Mouse (Mus musculus) left cerebral cortex, adult 11 months (tissue): Measurements from ENCODE around the gene Akt3.

Source experiments
- DNase-seq: peaks from one replicate; pipeline ENCODE4 v3.0.0; 2022; ENCODE audit warnings: low spot score

The Akt3 gene

DNA sequence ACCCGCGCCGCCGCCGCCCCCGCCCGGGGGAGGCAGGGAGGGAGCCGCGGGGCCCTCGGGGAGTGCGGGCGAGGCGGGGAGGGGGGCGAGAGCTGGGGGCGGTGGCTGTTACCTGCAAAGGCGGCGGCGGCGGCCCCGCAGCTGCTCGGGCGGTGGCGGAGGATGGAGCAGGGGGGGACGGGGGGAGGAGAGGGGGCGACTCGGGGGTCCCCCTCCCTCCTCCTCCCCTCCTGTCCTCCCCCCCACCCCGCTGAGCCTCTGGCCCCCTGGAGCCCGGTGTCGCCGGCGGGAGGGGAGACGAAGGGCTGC, at the start of gene Akt3:
Akt3 (minus strand) TSS at position 170 of the 309 bp plus-strand sequence.
- DNase-seq, result no peak

DNA sequence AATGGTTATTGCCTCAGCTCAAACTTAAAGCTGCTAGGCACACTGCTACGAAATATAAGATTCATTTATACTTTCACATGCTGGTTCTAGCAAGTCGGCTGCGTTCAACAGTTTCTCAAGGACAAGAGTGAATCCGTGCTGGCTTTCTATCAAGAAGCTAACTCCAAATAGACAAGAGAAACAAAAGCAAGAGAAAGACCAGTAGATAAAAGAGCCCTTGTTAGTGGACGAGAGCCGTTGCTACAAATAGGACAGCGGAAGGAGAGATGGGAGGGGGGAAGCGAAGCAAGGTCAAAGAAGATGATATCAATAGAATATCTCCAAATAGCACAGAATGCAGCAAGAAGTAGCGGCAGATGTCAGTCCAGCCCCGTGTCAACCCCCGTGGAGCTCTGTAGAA, 49.5 kb upstream of the Akt3 start:
- no peak for DNase-seq

DNA sequence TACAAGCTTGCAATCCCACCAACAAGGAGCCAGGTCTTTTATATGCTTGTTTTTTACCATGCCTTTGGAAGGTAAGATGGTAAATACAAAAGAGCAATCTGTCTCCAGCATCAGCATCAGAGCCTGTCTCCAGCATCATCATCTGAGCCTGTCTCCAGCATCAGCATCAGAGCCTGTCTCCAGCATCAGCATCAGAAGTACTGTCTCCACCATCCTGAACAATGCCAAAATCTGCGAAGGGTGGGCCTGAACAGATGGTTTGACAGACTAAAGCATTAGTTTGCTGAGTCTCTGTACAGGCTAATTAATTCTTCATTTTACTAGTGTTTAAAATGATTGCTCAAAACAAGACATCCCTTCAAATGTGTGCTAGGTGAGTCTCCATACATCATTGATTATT, 40.2 kb upstream of the Akt3 start:
- DNase-seq, result no peak

DNA sequence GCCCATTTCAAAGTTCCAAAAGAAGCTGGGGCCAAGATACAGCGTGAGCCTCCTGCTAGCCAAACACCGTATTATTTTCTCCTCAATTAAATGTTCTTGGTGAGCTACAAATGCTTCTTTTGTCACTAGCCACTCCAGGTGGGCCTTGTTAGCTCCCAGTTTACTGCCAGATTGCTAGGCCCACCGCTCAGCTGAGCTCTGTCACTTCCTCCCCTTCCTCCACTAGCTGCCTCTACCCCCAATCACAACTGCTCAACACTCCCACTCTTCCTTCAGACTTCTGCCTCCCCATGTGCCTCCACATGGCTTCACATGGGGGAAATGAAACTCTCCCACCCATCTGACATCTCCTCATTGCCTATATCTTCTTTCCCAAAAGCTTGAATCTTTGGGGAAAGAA, 28.8 kb upstream of the Akt3 start:
- no peak for DNase-seq

DNA sequence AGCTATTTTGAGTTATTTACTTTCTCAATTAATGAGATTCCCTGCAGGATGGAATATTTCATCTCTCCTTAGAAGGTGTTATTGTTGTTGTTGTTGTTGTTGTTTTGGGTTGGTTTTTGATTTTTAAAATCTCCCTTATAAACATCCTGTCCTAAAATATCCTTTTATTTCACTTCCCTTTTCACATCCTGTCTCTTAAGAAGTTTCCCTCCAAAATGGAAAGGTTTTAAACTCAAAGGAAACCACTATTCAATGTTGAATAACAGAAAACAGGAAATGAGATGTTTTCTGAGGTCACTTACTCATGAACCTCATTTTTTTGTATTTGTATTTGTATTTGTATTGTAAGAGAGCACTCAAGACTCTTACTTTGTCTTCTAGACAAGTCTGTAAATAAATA, 23.9 kb upstream of the Akt3 start:
- DNase-seq, result no peak

DNA sequence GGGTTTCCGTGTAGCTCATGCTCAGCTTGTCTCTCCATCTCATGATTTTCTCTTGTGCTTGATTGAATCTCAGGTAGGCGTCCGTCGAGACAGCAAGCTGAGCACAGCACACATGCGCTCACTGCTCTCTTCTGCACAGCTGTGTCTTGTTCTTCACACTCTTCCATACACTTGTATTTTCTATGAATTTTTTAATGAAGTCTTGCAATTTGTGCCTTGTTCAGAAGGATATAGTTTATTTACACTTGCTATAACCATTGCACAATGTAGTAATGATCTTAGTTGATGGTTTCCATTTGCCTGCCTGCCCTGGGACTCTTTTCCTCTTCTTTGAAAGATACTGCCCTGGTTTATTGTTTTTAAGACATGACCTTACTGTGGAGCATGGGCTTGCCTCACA, 19.4 kb upstream of the Akt3 start:
- DNase-seq, result no peak

DNA sequence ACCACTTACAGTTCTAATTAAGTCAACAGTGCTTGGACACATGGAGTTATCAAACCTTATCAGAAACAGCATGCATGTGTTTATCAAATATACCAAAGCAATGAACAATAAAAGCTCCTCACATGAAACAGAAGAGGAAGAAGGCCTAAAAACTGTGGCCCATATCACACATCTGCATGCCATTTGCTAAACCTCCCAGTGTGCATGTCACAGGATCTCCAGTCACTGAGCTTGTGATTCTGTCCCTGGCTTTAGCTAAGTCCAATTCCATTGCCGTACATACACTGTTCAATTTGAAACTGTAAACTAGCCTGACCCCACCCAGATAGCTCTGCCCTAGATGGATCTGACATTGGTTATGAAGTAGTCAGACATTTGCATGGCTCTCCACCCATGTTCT, 9.6 kb upstream of the Akt3 start:
- no peak for DNase-seq

DNA sequence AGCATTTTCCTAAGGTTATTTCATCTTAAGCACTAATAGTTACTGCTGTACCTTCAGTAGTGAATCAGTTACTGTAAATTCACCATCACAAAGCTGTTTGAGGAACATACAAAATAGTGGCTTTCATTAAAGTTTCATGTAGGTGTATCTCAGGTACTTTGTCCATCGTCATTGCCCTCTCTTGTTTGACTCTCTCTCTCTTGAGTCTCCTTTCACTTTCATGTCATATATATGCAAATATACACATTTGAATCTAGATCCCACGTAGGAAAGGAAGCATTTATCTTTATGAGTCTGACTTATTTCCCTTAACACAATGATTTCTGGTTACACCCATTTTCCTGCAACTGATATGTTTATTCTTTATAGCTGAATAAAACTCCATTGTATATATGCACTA, 4.9 kb upstream of the Akt3 start:
- DNase-seq, result no peak

DNA sequence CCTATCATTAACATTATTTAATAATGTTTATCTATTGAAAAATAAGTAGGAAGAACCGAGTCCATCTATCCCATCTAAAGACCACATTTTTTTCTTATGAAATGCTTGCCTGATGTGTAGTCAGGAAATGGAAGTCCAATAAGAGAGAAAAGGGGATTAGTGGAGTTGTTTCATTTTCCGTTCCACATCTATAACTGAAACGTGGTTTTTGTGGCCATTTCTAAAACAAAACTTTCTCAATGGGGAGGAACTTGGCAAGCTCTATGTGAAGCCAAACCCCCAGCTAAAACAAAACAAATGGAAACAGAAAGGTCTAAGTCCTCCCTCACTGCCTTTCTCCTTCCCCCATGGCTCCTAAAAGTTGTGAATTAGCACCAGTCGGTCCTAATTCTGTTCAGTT, 2.8 kb upstream of the Akt3 start:
- no peak for DNase-seq

DNA sequence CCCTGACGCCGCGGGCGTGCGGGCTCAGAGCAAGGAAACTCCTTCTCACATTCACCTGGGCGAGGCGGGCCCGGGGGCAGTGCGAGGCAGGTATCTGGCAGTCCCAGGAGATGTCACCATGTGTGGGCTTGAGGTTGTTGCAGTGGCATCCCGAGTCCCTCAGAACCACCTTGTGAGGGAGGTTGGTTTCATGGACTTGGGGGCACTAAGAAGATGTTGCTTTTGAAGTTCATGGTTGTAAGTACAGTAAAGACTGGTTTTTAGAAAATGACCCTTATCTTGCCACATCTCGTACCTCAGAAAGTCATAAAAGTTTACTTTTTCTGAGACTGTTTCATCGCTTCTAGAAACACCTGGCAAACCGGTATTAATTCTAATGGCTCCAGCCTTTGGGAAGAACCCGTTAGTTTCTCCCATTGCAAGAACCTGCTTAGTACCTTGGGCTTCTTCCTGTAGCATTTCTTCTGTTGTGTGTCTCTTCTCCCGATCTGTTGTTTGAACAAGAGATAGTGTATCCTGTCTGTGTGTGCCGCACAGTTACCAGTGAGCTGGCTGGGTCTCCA, 1.1 kb upstream of the Akt3 start:
- no peak for DNase-seq

DNA sequence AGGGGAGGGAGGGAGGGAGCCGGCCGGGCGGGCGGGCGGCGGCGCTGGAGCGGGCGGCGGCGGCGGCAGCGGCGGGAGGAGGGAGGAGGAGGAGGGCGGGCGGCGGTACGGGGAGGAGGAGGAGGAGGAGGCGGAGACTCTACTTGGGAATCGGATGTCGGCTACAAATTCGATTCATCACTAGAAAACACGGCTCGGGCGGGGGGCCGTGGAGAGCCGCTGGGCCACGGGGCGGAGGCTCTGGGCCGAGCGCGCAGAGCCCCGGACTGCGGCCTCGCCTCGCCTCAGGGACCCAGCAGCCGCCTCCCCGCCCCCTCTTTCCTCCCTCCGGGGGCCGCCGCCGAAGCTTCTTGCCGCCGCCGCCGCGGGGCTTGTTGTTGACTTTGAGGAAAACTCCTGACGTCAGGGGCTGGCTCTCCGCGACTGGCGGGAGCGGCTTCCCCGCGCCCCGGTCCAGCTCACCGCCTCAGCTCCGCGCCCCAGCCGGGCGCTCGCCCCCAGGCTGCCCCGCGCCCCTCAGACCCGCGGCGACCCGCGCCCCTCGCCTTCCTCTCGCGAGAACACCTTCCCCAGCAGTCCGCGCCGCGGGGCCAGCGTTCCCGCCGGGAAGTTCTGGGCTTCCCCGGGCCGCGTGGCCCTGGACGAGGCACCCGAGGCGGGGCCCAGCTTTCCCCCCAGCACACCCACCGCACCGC, 487 bp upstream of the Akt3 start:
- DNase-seq, result peak; percentile 52

DNA sequence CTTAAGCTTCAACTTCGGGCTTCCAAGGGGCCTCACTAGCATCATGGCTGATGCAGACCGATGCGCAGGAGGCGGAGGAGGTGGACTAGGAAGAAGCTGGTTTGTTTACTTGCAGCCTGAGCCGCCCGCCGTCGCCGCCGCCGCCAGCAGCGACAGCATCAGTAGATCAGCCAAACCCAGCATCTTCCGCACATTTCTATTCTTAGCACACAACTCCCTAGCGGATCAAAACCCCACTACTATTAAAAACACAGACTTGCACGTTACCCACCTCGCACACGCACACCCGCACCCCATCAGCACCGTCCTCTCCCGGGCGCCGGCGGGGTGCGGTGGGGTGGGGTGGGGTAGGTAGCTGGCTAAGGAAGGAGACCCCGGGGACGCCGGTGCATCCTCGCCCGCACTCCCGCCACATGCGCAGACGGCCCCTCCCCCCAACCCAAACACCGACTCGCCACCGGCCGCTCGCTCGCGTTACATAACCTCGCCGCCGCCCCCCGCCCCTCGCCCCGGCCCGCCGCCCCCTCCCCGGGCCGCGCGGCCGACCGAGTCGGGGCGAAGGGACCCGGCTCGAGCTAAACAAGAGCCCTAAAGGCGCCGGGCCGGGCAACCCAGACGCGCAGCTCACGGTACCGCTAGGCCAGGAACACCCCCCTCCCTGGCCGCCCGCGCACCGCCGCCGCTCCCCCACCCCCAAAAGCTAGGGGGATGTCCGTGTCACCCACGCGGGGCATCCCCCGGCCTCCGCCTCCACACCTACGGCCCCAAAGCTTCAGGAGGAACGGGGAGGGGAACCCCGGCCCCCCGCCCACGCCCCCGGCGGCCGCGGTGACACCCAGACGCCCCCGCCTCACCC, 597 bp downstream of the Akt3 start:
- peak; percentile 61 for DNase-seq

DNA sequence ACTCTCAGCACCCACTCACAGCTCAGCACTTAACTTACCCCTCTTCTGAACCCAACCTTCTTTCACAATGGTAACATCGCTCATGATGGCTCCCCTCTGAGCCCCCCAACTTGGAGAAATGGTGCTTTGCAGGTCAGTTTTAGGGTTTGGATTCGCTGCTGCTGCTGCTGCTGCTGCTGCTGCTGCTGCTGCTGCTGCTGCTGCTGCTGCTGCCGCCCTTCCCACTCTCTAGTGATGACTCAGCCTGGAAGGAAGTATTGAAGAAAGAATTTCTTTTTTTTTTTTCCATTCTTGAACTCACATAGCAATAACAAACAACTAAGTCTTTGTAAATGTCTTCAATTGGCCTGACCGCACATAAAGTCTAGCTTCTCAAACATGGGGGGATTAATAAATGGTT, 9.4 kb downstream of the Akt3 start:
- no peak for DNase-seq

DNA sequence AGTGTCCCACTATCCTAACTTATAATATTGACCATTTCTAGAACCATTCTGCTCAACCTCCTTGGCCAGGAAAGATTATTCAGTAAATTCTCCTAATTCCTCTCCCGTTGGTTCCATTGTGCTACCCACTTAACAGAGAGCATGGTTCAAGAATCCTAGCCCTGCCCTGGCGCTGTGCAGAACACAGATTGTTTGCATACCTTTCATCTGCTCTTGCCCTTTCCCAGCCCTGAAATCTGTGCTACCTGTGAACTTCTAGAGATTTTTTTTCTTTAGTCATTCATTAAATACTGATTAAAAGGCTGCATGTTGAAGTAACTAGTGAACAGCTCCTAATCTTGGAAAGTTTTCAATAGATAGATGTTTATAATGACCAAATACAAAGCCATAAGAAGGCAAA, 19.6 kb downstream of the Akt3 start:
- DNase-seq, result no peak

DNA sequence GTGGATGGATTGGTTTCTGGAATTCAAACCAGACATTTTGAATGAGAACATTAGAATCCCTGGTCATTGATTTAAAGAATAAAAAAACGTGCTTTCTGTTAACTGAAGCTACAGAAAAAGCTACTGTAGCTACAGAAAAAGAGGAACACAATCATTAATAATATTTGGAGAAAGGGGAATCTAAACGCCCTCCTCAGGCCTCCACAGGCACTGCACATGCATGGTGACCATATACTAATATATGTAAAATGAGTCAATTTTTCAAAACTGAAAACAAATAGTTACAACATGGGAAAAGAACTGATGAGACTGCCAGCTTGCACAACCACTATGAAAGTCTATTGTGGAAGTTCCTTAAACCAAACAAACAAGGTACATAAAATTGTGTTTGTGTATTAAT, 21.3 kb downstream of the Akt3 start:
- no peak for DNase-seq

DNA sequence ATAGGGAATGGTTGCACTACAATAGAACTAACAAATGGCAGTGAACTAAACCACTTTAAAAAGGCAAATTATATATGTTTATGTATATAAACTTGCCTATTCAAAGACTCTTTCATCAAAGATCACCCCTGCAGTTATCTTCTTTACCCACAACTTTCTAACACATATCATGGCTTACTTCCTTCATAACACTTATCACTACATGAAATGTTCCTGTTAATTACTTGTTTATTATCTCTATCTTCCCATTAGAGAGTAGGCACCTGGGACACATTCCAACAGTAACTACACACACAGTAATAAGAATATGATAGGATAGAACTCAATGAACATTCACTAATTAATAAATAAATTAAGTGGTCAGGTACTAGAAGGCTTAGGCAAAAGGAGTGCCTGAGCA, 21.8 kb downstream of the Akt3 start:
- no peak for DNase-seq

DNA sequence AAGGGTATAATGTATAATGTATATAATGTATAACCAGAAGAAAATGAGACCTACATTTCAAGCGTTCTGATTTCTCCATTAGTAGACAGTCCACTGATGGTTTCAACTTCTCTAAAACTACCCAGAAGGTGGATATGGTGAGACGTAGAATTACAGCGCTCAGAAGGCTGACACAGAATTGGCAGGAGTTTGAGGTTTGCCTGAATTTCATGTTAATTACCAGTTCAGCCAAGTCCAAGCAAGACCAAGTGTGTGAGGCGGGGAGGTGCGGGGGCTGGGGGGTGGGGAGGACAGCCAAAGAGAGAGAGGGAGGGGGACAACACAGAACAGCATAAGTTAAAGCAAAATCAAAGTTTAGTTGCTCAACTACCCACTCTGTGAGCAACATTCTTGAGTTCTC, 23.5 kb downstream of the Akt3 start:
- no peak for DNase-seq

DNA sequence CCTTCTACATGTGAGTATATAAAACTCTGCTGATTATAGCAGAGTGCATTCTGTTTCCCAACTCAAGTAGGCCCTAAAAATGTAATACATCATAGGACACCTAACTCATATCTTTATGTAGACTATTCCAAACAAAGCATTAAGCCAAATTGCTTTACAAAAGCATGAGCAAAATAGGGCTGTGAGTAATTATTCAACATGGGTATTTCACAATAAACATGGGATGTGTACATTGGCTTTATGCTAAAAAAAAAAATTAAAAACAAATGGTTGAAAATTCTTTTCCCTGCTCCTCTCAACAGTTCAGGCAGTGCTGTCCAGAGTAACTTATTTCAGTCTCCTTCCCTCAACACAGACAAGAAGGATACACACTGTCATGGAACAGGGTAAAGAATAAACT, 26.9 kb downstream of the Akt3 start:
- no peak for DNase-seq

DNA sequence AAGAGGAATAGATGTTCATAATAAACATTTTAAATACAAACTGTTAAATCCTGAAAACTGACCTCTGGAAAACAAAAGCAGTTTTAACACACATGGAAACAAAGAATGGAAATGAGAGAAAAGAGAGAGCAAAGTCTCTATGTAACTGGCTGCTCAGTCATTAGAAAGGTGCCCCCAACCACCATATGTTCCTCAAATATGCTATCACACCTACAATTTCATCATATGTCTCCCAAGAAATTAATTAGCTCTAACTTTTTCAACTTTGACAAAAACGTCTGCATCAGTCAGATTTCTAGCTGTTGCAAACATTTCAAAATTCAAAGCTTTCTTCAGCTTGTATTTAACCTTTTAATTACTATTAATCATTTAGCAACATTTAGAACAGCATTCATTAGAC, 59.0 kb downstream of the Akt3 start:
- no peak for DNase-seq

DNA sequence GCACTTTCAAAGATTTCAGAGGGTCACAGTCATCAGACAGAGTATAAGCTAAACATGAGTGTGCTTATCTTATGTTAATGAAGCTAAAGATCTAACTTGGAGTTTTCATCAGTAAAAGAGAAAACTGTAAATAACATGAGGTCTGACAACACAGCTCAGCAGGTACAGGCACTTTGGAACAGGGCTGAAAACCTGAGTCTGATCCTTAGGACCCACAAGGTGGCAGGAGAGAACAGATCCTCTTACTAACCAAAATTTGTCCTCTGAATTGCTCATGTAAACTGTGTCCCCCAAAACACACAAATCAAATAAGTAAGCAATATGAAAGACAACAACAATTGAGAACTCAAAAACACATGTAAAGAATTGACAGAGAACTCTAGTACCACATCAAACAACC, 62.8 kb downstream of the Akt3 start:
- no peak for DNase-seq

DNA sequence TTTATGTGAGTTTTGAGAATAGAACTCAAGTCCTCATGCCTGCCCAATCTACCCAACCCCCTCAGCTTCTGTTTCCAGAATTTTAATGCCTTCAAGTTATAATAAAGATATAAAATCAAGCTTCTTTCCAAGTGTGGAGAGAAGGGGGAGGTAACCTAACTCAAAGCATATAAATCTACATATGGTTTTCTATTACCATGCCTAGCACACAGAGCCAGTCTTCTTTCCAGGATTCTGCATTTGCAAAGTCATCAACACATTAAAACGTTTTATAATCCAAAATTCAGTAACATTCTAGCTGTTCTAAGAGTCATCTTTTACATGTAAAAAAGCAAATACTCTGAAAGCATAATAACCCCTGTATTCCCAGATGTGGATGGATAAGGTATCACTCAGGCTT, 63.7 kb downstream of the Akt3 start:
- no peak for DNase-seq

DNA sequence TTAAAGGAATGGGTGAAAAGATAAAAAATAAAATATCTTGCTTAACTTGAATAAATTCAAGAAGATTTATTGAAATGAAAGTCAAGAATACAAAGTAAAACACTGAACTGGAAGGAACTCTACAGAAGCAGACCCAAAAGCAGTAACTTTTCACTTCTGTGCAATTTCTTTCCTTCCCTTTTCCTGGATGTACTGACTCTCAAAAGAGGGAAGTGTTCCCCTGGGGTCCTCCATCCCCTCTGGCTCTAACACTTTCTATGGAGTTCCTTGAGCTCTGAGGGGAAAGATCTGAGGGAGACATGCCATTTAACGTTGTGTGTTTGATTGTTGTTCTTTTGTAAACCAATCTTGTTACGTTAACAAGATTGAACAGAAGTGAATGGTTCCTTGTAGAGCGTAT, 66.4 kb downstream of the Akt3 start:
- DNase-seq, result no peak

DNA sequence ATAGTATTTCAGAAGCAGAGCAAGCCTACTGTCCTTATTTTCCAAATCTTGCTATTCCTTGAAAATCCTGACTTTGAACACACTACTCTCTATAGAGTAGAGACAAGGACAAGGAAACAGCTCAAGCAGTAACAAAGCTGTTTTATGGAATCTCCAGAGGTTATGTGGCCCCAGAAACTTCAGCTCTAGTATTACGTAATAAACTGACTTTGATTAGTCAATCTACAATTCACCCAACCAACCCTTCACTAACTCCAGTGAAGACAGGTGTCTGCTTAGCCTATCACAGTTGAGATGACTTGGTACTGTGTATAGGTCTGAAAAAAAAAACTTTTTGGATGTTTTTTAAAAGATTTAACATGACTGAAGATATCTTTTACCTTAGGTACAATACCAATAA, 67.6 kb downstream of the Akt3 start:
- no peak for DNase-seq

DNA sequence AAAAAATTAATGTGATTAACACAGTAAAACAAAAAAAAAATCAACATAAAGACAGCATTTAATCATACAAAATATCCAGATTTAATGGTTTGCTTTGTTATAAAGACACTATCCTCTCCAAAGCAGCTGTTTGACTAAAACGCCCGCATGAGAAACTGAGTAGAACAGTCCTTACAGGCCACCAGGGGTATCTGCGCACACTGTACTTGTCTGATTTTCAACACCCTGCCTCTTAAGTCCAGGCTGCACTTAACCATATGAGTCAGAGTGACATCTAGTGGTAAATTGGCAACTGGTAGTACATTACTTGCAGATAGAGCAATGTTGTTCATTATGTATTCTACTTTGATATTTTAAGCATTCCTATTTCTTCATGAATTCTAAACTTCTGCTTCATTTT, 69.3 kb downstream of the Akt3 start:
- peak; percentile 28 for DNase-seq
